Mouse (Mus musculus): Measurements from ENCODE around the gene Axl.

The Axl gene

GRCm38 (mm10) chr7:25788220-25789128 is at the start of gene Axl:
Gene Axl (minus strand): TSS chr7:25788705.
- peak; percentile 60 to 67 for DNase-seq

GRCm38 (mm10) chr7:25835188-25835891 is 46.8 kb upstream of the Axl start:
- no peak for DNase-seq

GRCm38 (mm10) chr7:25831557-25832530 is 43.3 kb upstream of the Axl start:
- no peak for DNase-seq

GRCm38 (mm10) chr7:25830251-25830650 is 41.7 kb upstream of the Axl start:
- no peak for DNase-seq

- no peak for DNase-seq
Measured at GRCm38 (mm10) chr7:25827199-25827598, 38.7 kb upstream of the Axl start.

- no peak for DNase-seq
Measured at GRCm38 (mm10) chr7:25826029-25826428, 37.5 kb upstream of the Axl start.

- DNase-seq, result no peak
Measured at GRCm38 (mm10) chr7:25825043-25825442, 36.5 kb upstream of the Axl start.

- DNase-seq, result peak in 1 of 2 experiments; percentile 15
Measured at GRCm38 (mm10) chr7:25816241-25816919, 27.9 kb upstream of the Axl start, which contains the start of gene Cyp2s1. Gene Cyp2s1 (minus strand): TSS chr7:25816913.

GRCm38 (mm10) chr7:25815571-25815970 is 27.1 kb upstream of the Axl start:
- no peak for DNase-seq

- no peak for DNase-seq
Measured at GRCm38 (mm10) chr7:25814711-25815110, 26.2 kb upstream of the Axl start.

GRCm38 (mm10) chr7:25812195-25812594 is 23.7 kb upstream of the Axl start:
- no peak for DNase-seq

- DNase-seq, result peak in 1 of 2 experiments; percentile 33
Measured at GRCm38 (mm10) chr7:25811716-25812115, 23.2 kb upstream of the Axl start.

- peak; percentile 88 to 93 for DNase-seq
Measured at GRCm38 (mm10) chr7:25805631-25806343, 17.3 kb upstream of the Axl start.

- no peak for DNase-seq
Measured at GRCm38 (mm10) chr7:25804792-25805191, 16.3 kb upstream of the Axl start.

- no peak for DNase-seq
Measured at GRCm38 (mm10) chr7:25803460-25803859, 15.0 kb upstream of the Axl start.

- DNase-seq, result peak in 1 of 2 experiments; percentile 31
Measured at GRCm38 (mm10) chr7:25802241-25803125, 14.0 kb upstream of the Axl start.

- no peak for DNase-seq
Measured at GRCm38 (mm10) chr7:25801031-25801430, 12.5 kb upstream of the Axl start.

- DNase-seq, result no peak
Measured at GRCm38 (mm10) chr7:25799369-25799768, 10.9 kb upstream of the Axl start.

- DNase-seq, result no peak
Measured at GRCm38 (mm10) chr7:25798540-25798939, 10.0 kb upstream of the Axl start.

GRCm38 (mm10) chr7:25794775-25795174 is 6.3 kb upstream of the Axl start:
- no peak for DNase-seq
